Mouse (Mus musculus): ENCODE measurements around the gene Chrna1. TPM values are rescaled to one million over a fixed set of nuclear protein-coding genes. Genes with fewer than 3 reads are reported as not detected.

Chrna1 gene
- polyA plus RNA-seq, 1 experiment from 2014 or later = 2.3 TPM

DNA sequence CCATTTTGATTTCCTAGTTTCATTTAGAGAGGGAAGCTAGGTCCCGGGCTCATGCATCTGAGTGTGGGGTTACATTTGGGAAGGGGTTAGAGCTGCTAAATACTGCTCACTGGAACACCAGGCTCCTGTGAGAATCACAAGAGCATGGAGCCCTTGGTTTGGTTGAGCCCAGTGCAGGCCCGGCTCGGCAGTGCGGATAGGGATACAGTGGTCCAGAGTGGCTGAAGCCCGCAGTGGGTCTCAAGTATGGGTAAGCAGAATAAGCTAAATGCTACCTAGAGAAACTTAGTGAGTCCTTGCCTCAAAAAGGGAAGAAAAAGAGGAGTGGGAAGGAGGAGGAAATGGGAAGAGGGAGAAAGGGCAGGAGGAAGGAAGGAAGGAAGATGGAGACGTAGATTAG lies 26.5 kb upstream of the Chrna1 start:
- 96% methylated on average over 6 of the region's 6 CpGs for WGBS
- Histone ChIP-seq H3K4me1 (peaks cover 39% of the 10 kb centered on the region), H3K27ac (peak overlapping the region; percentile 79), H3K9me3 (replicated peaks) (no peaks in the 10 kb centered on the region), H3K27me3 (ENCODE audit: low read depth, poor library complexity, severe bottlenecking) (no peaks in the 10 kb centered on the region), H3K4me3 (no peak overlapping the region), H3K36me3 (peaks cover 16% of the 10 kb centered on the region; the same call in 1 of the 2 replicates)
- no peak for DNase-seq (ENCODE audit: low spot score)

DNA sequence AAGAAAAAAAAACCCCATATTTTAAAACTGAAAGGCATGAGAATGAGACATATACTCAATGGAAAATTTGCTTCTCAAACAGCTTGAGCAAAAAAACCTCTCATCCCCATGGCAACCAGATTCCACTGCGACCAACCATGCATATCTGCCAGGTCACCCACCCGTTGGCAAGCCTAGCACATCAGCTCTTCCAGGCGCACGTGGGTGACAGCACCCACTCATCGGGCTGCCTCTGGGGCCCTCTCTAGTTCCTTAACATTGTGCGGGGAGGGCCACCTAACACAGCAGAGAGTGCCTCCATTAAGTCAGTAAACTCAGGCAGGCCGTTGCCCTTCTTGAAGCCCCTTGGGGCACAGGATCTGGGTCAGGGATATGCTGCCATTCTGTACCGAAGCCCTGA lies 24.9 kb upstream of the Chrna1 start:
- Histone ChIP-seq H3K4me3 (no peak overlapping the region), H3K36me3 (0 out of 2 replicates have a peak, but pooled peaks cover 2% of the 10 kb centered on the region), H3K27ac (peak overlapping the region; percentile 21; the same call in 1 of the 2 replicates), H3K27me3 (ENCODE audit: low read depth, poor library complexity, severe bottlenecking) (no peaks in the 10 kb centered on the region), H3K9me3 (replicated peaks) (no peaks in the 10 kb centered on the region), H3K4me1 (peaks cover 49% of the 10 kb centered on the region)
- WGBS = 79% methylated on average over 8 of the region's 8 CpGs
- no peak for DNase-seq (ENCODE audit: low spot score)

DNA sequence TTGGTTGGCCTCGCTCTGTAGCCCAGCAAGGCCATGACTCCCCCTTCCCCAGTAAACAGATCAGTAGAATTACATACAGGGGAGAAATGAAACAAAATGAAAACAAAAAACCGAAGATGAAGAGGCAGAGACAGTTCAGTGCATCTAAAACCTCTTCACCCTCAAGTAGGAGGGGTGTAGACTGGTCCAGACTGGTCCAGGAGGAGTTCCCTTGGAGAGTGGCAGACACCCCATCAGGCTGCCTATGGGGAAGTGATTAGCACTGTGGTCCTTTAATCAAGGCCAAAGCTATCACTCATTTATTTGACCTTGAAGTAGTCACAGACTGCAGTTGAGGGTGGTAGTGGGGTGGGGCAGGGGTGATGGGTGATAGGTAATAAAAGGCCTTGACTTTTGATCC lies 24.4 kb upstream of the Chrna1 start:
- 81% methylated on average over 2 of the region's 2 CpGs for whole genome bisulfite sequencing
- H3K9me3 ChIP-seq (replicated peaks) = no peaks in the 10 kb centered on the region
- H3K4me3 ChIP-seq = no peak overlapping the region
- no peaks in the 10 kb centered on the region for H3K36me3 ChIP-seq
- DNase-seq (ENCODE audit: low spot score) = no peak
- H3K4me1 ChIP-seq = peaks cover 49% of the 10 kb centered on the region
- H3K27me3 ChIP-seq (ENCODE audit: low read depth, poor library complexity, severe bottlenecking) = no peaks in the 10 kb centered on the region
- peak overlapping the region; percentile 1; the same call in 1 of the 2 replicates for H3K27ac ChIP-seq

DNA sequence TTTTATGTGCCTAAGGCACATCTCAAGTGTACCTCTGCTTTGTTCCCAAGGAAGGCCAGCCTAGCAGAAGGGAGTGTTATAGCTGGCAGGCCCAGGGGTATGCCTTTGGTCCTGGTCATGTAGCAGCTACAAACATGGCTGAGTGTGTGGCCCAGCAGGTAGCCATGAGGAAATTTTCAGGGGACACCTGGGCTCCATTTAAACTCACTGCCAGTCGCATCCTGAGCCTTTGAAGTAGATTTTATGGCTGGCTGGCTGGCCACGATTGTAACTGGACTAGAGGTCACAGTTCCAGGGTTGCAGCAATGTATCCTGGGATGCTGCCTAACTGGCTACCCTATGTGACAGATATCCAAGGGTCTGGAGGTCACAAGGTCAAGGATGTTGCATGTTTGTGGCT lies 20.5 kb upstream of the Chrna1 start:
- no peaks in the 10 kb centered on the region for H3K9me3 ChIP-seq (replicated peaks)
- WGBS = 14% methylated on average over 2 of the region's 2 CpGs
- DNase-seq (ENCODE audit: low spot score) = peak; percentile 64
- no peak overlapping the region for H3K4me3 ChIP-seq
- peaks cover 6% of the 10 kb centered on the region; the same call in 1 of the 2 replicates for H3K27me3 ChIP-seq (ENCODE audit: low read depth, poor library complexity, severe bottlenecking)
- H3K27ac ChIP-seq = peak overlapping the region; percentile 65
- peaks cover 39% of the 10 kb centered on the region for H3K4me1 ChIP-seq
- no peaks in the 10 kb centered on the region for H3K36me3 ChIP-seq

DNA sequence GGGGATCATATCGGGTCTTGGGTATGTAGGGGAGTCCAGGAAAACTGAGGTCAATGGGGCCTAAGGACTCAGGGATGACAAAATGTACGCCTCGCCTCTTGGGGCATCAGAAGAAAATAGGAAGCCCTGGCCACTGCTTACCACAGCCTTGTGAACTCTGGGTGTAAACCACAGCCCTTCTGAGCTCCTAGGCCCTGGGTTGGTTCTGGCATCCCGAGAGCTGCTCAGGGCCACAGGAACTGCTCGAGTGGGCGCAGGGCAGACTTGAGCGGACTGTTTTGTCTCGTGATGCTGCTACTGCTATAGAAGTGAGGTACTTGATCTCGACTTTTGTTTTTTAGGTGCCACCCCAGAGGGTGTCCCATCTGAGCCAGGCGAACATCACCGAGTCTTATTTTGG lies 17.6 kb upstream of the Chrna1 start:
- no peak overlapping the region for H3K4me3 ChIP-seq
- 0 out of 2 replicates have a peak, but pooled peaks cover 3% of the 10 kb centered on the region for H3K36me3 ChIP-seq
- no peaks in the 10 kb centered on the region for H3K9me3 ChIP-seq (replicated peaks)
- H3K27ac ChIP-seq = no peak overlapping the region; the same call in 1 of the 2 replicates
- DNase-seq (ENCODE audit: low spot score) = no peak
- H3K27me3 ChIP-seq (ENCODE audit: low read depth, poor library complexity, severe bottlenecking) = peaks cover 6% of the 10 kb centered on the region; the same call in 1 of the 2 replicates
- peaks cover 45% of the 10 kb centered on the region for H3K4me1 ChIP-seq
- 92% methylated on average over 11 of the region's 11 CpGs for WGBS

DNA sequence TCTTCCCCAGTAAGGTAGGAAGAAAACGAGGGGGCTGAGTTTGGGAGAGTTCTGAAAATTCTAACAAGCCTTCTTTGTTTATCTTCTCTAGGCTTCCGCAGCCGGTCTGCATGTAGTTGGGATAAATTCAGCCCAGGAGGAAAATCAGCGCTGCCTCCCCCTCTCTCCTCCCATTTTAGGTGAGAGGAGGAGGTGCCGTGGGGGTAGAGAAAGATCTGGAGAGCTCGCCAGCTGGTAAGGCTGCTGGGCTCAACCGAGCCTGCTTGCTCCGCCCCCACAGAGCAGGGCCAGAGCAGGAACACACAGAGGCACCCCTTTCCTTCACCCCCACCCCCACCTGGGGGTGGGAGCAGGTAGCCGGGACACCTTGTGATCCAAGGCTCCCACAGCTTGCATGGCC lies 16.6 kb upstream of the Chrna1 start:
- peak overlapping the region; percentile 63 for H3K27ac ChIP-seq
- no peak for DNase-seq (ENCODE audit: low spot score)
- H3K9me3 ChIP-seq (replicated peaks) = no peaks in the 10 kb centered on the region
- peaks cover 55% of the 10 kb centered on the region for H3K4me1 ChIP-seq
- peak overlapping the region; percentile 24 for H3K4me3 ChIP-seq
- 18% methylated on average over 9 of the region's 9 CpGs for WGBS
- H3K27me3 ChIP-seq (ENCODE audit: low read depth, poor library complexity, severe bottlenecking) = peaks cover 6% of the 10 kb centered on the region; the same call in 1 of the 2 replicates
- H3K36me3 ChIP-seq = 0 out of 2 replicates have a peak, but pooled peaks cover 3% of the 10 kb centered on the region

DNA sequence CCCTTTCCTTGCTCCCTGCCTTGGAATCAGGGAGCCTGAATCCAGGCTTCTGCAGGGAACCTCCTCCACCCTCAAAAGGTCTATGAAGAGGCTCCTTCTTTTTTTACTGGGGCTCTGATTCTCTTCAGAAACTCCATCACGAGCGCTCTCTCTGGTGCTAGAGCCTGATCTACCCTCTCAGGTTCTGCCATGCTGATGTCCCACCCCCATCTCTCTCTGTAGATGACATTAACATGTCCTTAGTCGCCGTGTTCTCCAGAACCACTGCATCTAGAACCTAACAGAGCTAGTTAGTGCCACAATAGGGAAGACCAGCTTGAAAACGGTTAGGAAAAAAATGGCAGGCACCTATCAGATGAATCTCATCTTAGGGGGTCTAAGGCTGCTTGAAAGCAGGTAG lies 16.2 kb upstream of the Chrna1 start:
- Histone ChIP-seq H3K4me3 (peak overlapping the region; percentile 24; the same call in 1 of the 2 replicates), H3K27ac (peak overlapping the region; percentile 63), H3K36me3 (0 out of 2 replicates have a peak, but pooled peaks cover 3% of the 10 kb centered on the region), H3K4me1 (peaks cover 59% of the 10 kb centered on the region), H3K27me3 (ENCODE audit: low read depth, poor library complexity, severe bottlenecking) (peaks cover 6% of the 10 kb centered on the region; the same call in 1 of the 2 replicates), H3K9me3 (replicated peaks) (no peaks in the 10 kb centered on the region)
- DNase-seq (ENCODE audit: low spot score) = no peak
- 73% methylated on average over 5 of the region's 5 CpGs for WGBS

DNA sequence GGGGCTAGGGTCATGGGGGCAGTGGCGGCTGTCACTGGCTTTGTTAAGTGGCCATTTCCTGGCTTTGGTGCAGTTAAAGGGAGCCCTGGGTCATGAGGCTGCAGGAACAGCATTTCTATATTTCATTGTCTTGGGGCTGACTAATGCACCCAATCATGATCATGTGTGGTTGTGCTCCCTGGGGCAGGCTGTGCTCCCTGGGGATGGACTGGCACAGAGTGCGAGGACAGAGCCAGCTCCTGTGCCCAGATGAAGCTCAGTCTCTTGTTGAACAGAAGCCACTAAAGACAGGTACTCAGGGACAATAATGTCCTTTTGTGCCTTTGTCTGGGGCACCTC lies 12.9 kb upstream of the Chrna1 start:
- Histone ChIP-seq H3K27ac (peak overlapping the region; percentile 68), H3K4me3 (no peak overlapping the region), H3K27me3 (ENCODE audit: low read depth, poor library complexity, severe bottlenecking) (peaks cover 8% of the 10 kb centered on the region; the same call in 1 of the 2 replicates), H3K4me1 (peaks cover 68% of the 10 kb centered on the region), H3K9me3 (replicated peaks) (no peaks in the 10 kb centered on the region), H3K36me3 (0 out of 2 replicates have a peak, but pooled peaks cover 3% of the 10 kb centered on the region)
- DNase-seq (ENCODE audit: low spot score) = no peak
- WGBS = 57% methylated on average over 2 of the region's 2 CpGs

DNA sequence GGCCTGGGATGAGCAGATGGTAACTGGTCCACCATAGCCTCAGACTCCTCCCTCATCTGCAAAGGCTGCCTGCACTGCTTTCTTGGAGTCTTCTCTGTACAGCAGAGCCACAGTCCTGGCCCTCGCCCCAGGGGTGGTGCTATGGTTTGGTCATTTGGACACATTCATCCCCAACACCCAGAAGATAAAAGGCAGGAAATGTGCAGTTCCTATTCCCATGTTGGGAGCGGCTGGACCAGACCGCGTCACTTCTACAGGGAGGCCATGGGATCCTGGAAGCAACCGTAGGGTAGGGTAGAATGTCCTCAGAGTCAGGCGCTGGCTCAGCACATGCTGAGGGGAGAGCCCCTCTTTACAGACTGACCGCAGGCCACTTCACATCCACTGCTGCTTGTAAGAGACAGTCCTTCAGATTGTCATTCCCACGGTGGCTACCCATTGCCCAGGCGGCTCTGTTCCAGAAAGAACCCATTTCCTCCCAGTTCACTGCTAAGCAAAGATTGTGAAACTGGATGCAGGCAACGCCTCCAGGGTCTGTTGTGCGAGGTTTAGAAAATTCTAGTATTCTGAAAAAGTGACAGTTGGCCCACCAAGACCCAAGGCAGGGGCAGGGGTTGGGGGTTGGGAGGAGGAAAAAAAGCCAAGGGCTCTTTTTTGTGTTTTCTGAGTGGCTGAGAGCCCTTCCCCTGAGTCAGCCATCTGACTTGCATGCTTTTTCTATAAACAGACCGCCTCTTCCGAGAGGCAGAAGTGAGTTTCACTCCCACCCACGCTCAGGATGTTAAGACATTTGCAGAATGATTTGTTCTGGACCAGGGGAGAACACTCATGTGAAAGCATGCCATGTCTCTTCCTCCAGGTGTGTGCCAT lies 12.3 kb upstream of the Chrna1 start:
- DNase-seq (ENCODE audit: low spot score) = no peak
- Histone ChIP-seq H3K27me3 (ENCODE audit: low read depth, poor library complexity, severe bottlenecking) (peaks cover 10% of the 10 kb centered on the region; the same call in 1 of the 2 replicates), H3K4me3 (no peak overlapping the region), H3K4me1 (peaks cover 67% of the 10 kb centered on the region), H3K36me3 (0 out of 2 replicates have a peak, but pooled peaks cover 3% of the 10 kb centered on the region), H3K27ac (peak overlapping the region; percentile 68), H3K9me3 (replicated peaks) (no peaks in the 10 kb centered on the region)
- WGBS = 73% methylated on average over 14 of the region's 14 CpGs

DNA sequence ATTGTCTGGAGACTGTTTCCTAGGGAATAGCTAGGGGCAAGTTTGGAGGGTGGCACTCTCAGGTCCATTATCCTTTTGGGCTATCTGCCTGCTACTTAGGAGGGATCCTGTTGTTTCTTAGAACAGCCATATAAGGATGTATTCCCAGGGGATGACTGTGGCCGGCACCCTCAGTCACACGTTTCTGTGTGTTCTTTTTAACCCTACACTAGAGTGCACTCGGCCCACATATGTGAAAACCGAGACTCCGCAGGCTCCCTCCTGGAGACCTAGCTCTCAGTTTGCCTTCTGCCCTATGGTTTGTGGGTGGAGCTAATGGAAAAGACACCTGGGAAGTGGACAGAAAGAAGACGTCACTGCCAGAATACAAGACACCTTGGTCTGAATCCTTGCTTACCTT lies 11.1 kb upstream of the Chrna1 start:
- H3K4me3 ChIP-seq = no peak overlapping the region
- H3K9me3 ChIP-seq (replicated peaks) = no peaks in the 10 kb centered on the region
- peak overlapping the region; percentile 58; the same call in 1 of the 2 replicates for H3K27ac ChIP-seq
- 50% methylated on average over 6 of the region's 6 CpGs for WGBS
- peaks cover 13% of the 10 kb centered on the region for H3K27me3 ChIP-seq (ENCODE audit: low read depth, poor library complexity, severe bottlenecking)
- 0 out of 2 replicates have a peak, but pooled peaks cover 3% of the 10 kb centered on the region for H3K36me3 ChIP-seq
- H3K4me1 ChIP-seq = peaks cover 60% of the 10 kb centered on the region
- DNase-seq (ENCODE audit: low spot score) = no peak

DNA sequence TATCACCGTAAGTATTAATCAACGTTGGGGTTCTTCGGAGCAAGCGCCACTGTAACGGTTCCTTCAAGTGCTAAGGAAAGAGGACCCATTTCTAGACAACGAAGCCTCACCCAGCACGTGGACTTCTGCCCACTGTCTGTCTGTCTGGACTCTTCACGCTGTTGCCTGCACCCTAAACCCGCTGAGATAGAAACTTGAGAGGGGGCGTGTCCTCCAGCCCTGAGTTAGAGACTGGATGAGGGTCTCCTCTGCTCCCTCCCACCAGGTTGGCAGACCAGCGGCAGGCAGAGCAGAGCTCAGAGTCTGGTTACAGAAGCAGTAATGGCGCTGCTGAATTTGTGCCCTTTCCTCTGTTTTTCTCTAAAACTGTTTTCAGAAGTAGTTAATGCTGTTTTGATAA lies 10.0 kb upstream of the Chrna1 start:
- DNase-seq (ENCODE audit: low spot score) = peak; percentile 68
- Histone ChIP-seq H3K9me3 (replicated peaks) (no peaks in the 10 kb centered on the region), H3K4me3 (peak overlapping the region; percentile 43), H3K36me3 (0 out of 2 replicates have a peak, but pooled peaks cover 3% of the 10 kb centered on the region), H3K27me3 (ENCODE audit: low read depth, poor library complexity, severe bottlenecking) (peaks cover 11% of the 10 kb centered on the region), H3K27ac (peak overlapping the region; percentile 58), H3K4me1 (peaks cover 64% of the 10 kb centered on the region)
- 7% methylated on average over 12 of the region's 12 CpGs for WGBS

DNA sequence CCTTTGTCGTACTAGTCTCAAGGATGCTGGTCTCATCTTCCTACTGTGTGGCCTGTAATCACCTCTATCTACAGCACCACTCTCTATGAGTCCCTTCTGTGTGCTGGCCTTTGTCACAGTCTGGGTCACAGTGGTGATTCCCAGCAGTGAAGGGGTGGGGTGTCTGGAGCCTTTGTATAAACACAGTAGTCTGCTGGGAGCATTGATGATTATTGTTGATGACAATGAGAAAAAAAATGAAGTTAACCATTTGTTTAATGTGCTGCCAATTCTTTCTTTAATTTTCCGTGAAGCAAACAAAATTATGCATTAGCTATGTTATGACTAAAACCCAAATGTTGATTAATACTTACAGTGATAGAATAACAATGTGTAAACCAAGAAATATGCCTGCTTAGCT lies 8.8 kb upstream of the Chrna1 start:
- H3K27me3 ChIP-seq (ENCODE audit: low read depth, poor library complexity, severe bottlenecking) = peaks cover 11% of the 10 kb centered on the region
- no peaks in the 10 kb centered on the region for H3K9me3 ChIP-seq (replicated peaks)
- H3K4me3 ChIP-seq = no peak overlapping the region
- 82% methylated on average over 2 of the region's 2 CpGs for WGBS
- no peak for DNase-seq (ENCODE audit: low spot score)
- peaks cover 64% of the 10 kb centered on the region for H3K4me1 ChIP-seq
- no peaks in the 10 kb centered on the region for H3K36me3 ChIP-seq
- no peak overlapping the region for H3K27ac ChIP-seq

DNA sequence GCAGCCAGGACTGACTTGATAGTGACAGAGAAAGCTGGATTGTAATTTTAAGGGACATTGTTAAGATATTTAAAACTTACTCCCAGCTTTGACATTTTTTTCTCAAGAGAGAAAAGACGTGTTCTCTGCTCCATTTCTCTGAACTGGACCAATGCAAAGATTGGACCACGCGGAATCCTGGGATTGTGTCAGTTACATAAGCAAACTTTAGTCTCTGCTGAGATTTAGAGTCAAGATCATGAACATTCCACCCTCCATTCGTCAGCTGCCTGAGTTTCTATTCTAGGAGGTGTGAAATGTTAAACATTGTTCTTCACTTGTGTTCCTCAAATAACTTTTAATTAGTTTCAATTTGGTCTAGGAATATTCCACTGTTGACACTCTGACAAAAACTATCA lies 7.0 kb upstream of the Chrna1 start:
- no peak for DNase-seq (ENCODE audit: low spot score)
- peaks cover 46% of the 10 kb centered on the region for H3K4me1 ChIP-seq
- no peaks in the 10 kb centered on the region for H3K36me3 ChIP-seq
- H3K27me3 ChIP-seq (ENCODE audit: low read depth, poor library complexity, severe bottlenecking) = peaks cover 15% of the 10 kb centered on the region
- WGBS = 70% methylated on average over 4 of the region's 4 CpGs
- H3K27ac ChIP-seq = no peak overlapping the region
- no peak overlapping the region for H3K4me3 ChIP-seq
- no peaks in the 10 kb centered on the region for H3K9me3 ChIP-seq (replicated peaks)

Data from limb, embryonic 10.5 days (tissue).